Mouse (Mus musculus): ENCODE measurements around the gene Nfx1. TPM values are rescaled to one million over a fixed set of nuclear protein-coding genes. Genes with fewer than 3 reads are reported as not detected.

Nfx1 gene
- polyA plus RNA-seq, 1 experiment from 2014 or later = 19.4 TPM

DNA sequence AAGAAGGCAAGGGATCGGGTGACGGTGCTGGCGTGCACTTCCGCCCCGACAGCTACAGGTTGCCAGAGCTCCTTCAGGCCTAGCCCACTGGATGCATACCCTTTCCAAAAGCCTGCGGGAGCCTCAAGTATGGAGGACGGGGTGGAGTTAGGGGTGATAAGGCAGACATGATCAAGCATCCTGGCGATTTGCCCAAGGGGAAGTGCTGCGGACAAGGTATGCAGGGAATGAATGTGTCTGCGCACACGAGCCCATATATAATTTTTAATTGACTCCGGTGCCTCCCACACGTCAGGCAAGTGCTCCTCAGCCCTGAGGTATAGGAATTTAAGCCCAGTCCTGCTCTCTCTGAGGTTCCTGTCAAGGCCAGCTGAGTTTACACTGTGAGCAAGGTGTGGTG lies 84.4 kb downstream of the Nfx1 start:
- Histone ChIP-seq H3K4me1 (ENCODE audit: insufficient read depth) (peaks cover 5% of the 10 kb centered on the region; the same call in 1 of the 2 replicates), H3K27me3 (ENCODE audit: insufficient read depth, low read length) (no peaks in the 10 kb centered on the region), H3K36me3 (replicated peaks; ENCODE audit: insufficient read depth, low read length) (no peaks in the 10 kb centered on the region), H3K4me2 (ENCODE audit: low read depth, low read length) (peak overlapping the region; percentile 31; the same call in 1 of the 2 replicates), H3K27ac (ENCODE audit: low read depth) (no peak overlapping the region), H3K4me3 (ENCODE audit: low read depth, low read length) (no peak overlapping the region), H3K9me3 (ENCODE audit: low read length) (no peaks in the 10 kb centered on the region), H3K9ac (replicated peaks) (no peak overlapping the region)
- ATAC-seq = no peak
- no peak for TF ChIP-seq CTCF (IDR thresholded peaks at IDR 0.05; ENCODE audit: low read depth)
- TF ChIP-seq EP300 (IDR thresholded peaks at IDR 0.05; ENCODE audit: low read depth) = no peak
- peak; percentile 42 for DNase-seq
- WGBS (ENCODE audit: insufficient replicate concordance) = 67% methylated on average over 13 of the region's 13 CpGs

DNA sequence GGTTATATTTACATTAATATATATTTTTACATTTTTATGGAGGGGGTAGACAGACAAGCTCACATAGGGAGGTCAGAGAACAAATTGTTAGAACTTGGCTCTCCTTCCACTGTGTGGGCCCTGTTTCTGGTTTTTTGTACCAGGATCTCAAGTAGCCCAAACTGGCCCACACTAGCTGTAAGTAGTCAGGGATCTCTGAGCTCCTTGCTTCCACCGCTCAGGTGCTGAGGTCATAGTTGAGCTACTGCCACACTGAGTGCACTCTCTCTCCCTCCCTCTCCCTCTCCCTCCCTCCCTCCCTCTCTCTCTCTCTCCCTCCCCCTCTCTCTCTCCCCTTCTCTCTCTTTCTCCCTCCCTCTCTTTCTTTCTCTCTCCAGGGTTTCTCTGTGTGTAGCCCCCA lies 85.5 kb downstream of the Nfx1 start:
- H3K4me3 ChIP-seq (ENCODE audit: low read depth, low read length) = no peak overlapping the region

DNA sequence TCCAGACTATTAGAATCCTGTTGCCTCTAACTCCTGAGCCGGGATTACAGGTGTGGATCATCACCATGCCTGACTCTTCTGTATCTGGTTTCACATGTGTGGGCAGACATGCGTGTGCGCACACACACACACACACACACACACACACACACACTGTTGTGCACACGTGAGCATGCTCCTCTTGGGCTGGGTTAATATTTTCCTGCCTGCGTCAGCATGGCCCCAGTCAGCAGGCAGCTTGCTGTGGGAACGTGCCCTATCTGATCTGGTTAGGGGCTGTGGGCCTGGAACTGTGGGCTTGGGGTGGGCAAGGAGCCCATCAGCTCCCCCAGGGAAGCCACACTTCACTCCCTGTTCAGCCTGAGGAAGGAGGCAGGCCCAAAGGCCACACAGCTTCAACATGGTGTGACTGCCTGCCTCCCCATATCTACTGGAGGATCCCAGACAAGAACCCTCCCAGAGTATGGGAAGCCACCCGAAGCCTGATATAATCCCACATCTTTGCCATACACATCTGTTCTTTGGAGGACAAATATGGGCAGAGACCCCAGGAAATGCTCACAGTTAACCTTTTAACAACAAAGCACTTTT lies 86.1 kb downstream of the Nfx1 start:
- 57% methylated on average over 7 of the region's 7 CpGs for WGBS (ENCODE audit: insufficient replicate concordance)
- H3K4me3 ChIP-seq (ENCODE audit: low read depth, low read length) = no peak overlapping the region
- H3K27ac ChIP-seq (ENCODE audit: low read depth) = no peak overlapping the region
- TF ChIP-seq EP300 (IDR thresholded peaks at IDR 0.05; ENCODE audit: low read depth) = no peak
- TF ChIP-seq CTCF (IDR thresholded peaks at IDR 0.05; ENCODE audit: low read depth) = no peak
- H3K9ac ChIP-seq (replicated peaks) = no peak overlapping the region
- DNase-seq (no peak), ATAC-seq (peak; percentile 75)
- H3K27me3 ChIP-seq (ENCODE audit: insufficient read depth, low read length) = no peaks in the 10 kb centered on the region
- no peaks in the 10 kb centered on the region for H3K9me3 ChIP-seq (ENCODE audit: low read length)
- H3K4me2 ChIP-seq (ENCODE audit: low read depth, low read length) = no peak overlapping the region
- H3K4me1 ChIP-seq (ENCODE audit: insufficient read depth) = 0 out of 2 replicates have a peak, but pooled peaks cover 2% of the 10 kb centered on the region
- no peaks in the 10 kb centered on the region for H3K36me3 ChIP-seq (replicated peaks; ENCODE audit: insufficient read depth, low read length)

More for the DNA sequence above, 85.5 kb downstream of the Nfx1 start:
- ATAC-seq (peak; percentile 24; the same call in 1 of the 2 replicates), DNase-seq (no peak)
- Histone ChIP-seq H3K27ac (ENCODE audit: low read depth) (no peak overlapping the region), H3K9ac (replicated peaks) (no peak overlapping the region), H3K4me2 (ENCODE audit: low read depth, low read length) (no peak overlapping the region), H3K36me3 (replicated peaks; ENCODE audit: insufficient read depth, low read length) (no peaks in the 10 kb centered on the region), H3K4me1 (ENCODE audit: insufficient read depth) (0 out of 2 replicates have a peak, but pooled peaks cover 2% of the 10 kb centered on the region), H3K27me3 (ENCODE audit: insufficient read depth, low read length) (no peaks in the 10 kb centered on the region), H3K9me3 (ENCODE audit: low read length) (no peaks in the 10 kb centered on the region)
- no peak for TF ChIP-seq CTCF (IDR thresholded peaks at IDR 0.05; ENCODE audit: low read depth)
- no peak for TF ChIP-seq EP300 (IDR thresholded peaks at IDR 0.05; ENCODE audit: low read depth)
- 68% methylated on average over 1 of the region's 1 CpGs for WGBS (ENCODE audit: insufficient replicate concordance)

DNA sequence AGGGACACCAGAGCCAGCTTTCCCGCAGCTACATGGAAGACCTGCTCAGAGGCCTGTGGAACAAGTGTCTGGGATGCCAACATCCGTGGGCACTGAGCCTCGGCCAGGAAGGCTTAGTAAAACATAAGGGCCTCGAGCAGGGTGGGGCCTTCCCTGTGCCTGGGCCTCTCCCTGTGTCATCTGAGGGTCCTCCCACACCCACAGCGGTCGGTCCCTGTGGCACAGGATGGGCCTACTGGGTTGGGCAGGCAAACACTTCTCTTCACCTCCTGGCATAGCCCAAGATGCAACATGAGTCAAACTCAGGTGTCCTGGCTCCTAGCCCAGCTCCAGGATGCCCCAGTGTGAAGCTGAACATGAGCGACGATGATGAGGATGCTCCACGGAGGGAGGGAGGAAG lies 86.7 kb downstream of the Nfx1 start:
- Histone ChIP-seq H3K4me1 (ENCODE audit: insufficient read depth) (0 out of 2 replicates have a peak, but pooled peaks cover 2% of the 10 kb centered on the region), H3K27ac (ENCODE audit: low read depth) (no peak overlapping the region), H3K27me3 (ENCODE audit: insufficient read depth, low read length) (no peaks in the 10 kb centered on the region), H3K36me3 (replicated peaks; ENCODE audit: insufficient read depth, low read length) (no peaks in the 10 kb centered on the region), H3K9me3 (ENCODE audit: low read length) (no peaks in the 10 kb centered on the region), H3K4me2 (ENCODE audit: low read depth, low read length) (no peak overlapping the region), H3K9ac (replicated peaks) (no peak overlapping the region), H3K4me3 (ENCODE audit: low read depth, low read length) (no peak overlapping the region)
- TF ChIP-seq EP300 (IDR thresholded peaks at IDR 0.05; ENCODE audit: low read depth) (no peak), CTCF (IDR thresholded peaks at IDR 0.05; ENCODE audit: low read depth) (no peak)
- DNase-seq (no peak), ATAC-seq (no peak)
- WGBS (ENCODE audit: insufficient replicate concordance) = 65% methylated on average over 8 of the region's 9 CpGs

DNA sequence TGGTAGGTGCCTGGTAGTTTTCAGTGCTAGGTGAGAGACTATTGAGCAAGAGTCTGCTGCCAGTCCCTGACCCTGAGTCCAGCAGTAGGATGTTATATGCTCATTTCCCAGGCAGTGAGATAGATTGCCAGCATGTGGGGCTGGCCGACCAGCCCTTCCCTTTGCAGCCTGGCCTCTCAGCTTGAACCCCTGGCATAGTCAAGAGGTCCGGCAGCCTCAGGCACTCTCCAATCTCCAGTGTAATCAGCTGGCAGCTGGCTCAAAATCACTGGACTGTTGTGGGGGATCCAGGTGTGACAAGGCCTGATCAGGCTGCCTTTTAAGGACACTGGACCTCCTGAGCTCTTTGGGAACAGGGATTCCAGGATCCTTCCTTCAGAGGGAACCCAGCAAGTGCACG lies 92.6 kb downstream of the Nfx1 start:
- Histone ChIP-seq H3K36me3 (replicated peaks; ENCODE audit: insufficient read depth, low read length) (no peaks in the 10 kb centered on the region), H3K4me2 (ENCODE audit: low read depth, low read length) (no peak overlapping the region), H3K4me1 (ENCODE audit: insufficient read depth) (peaks cover 3% of the 10 kb centered on the region; the same call in 1 of the 2 replicates), H3K4me3 (ENCODE audit: low read depth, low read length) (no peak overlapping the region), H3K27me3 (ENCODE audit: insufficient read depth, low read length) (no peaks in the 10 kb centered on the region), H3K27ac (ENCODE audit: low read depth) (no peak overlapping the region), H3K9ac (replicated peaks) (no peak overlapping the region), H3K9me3 (ENCODE audit: low read length) (no peaks in the 10 kb centered on the region)
- DNase-seq = no peak
- ATAC-seq = peak; percentile 49; the same call in 1 of the 2 replicates
- WGBS (ENCODE audit: insufficient replicate concordance) = 58% methylated on average over 3 of the region's 3 CpGs
- TF ChIP-seq CTCF (IDR thresholded peaks at IDR 0.05; ENCODE audit: low read depth) (no peak), EP300 (IDR thresholded peaks at IDR 0.05; ENCODE audit: low read depth) (no peak)

DNA sequence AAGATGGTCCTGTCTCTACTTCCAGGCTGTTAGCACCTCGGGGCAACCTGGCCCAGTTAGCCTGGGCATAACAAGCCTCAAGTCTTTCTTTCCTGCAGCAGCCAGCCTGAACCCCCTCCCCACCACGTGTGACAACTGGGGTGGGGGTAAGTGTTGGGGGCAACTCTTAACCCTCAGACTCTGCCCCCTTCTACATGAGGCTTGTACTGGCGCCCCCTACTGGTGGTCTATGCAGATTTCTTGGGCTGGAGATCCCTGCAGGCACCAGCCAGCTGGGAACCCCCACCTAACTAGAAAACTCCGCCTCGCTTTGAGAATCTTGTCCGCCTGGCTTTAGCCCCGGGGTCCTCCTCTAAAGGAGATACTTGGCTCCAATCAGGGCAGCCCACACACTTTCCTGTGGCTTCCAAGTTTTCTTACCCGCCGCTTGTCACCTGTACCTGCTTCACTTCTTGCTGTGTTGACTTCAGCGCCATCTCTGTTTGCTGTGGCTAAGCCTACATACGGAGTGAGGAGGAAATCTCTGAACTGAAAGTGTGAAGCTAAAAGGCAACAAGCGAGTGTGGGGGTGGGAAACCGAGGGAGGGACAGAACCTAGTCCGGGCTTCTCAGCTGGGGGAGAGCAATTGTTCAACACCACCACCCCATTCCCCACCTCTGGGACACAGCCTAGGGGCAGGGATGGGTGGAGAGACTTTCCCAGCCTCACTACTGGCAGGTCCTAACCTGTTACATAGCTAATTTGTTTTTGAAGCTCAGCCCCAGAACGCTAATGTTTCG lies 93.4 kb downstream of the Nfx1 start:
- Histone ChIP-seq H3K4me2 (ENCODE audit: low read depth, low read length) (peak overlapping the region; percentile 59), H3K9me3 (ENCODE audit: low read length) (no peaks in the 10 kb centered on the region), H3K27ac (ENCODE audit: low read depth) (no peak overlapping the region), H3K27me3 (ENCODE audit: insufficient read depth, low read length) (no peaks in the 10 kb centered on the region), H3K4me1 (ENCODE audit: insufficient read depth) (peaks cover 3% of the 10 kb centered on the region; the same call in 1 of the 2 replicates), H3K9ac (replicated peaks) (0 out of 2 replicates have a peak overlapping the region, but pooled peaks have one; percentile 26), H3K36me3 (replicated peaks; ENCODE audit: insufficient read depth, low read length) (no peaks in the 10 kb centered on the region), H3K4me3 (ENCODE audit: low read depth, low read length) (peak overlapping the region; percentile 13; the same call in 1 of the 2 replicates)
- peak; percentile 60 for DNase-seq
- no peak for ATAC-seq
- TF ChIP-seq EP300 (IDR thresholded peaks at IDR 0.05; ENCODE audit: low read depth) (no peak), CTCF (IDR thresholded peaks at IDR 0.05; ENCODE audit: low read depth) (peak; percentile 65)
- WGBS (ENCODE audit: insufficient replicate concordance) = 21% methylated on average over 16 of the region's 16 CpGs
